ENCODE assay signal across 9 mouse cellular contexts in genomic region chr5:140723822-140724221, GRCm38 (mm10). TPM values are rescaled to one million over a fixed set of nuclear protein-coding genes. Genes with fewer than 3 reads are reported as not detected.
DNase-seq lines count a peak whose midpoint lies in the region; ATAC-seq and TF ChIP-seq lines count a peak whose summit lies in the region.
"Had no signal": no experiment of that assay in that cellular context is flagged by ENCODE, and none has a peak within 500 bp of the region (broad histone marks: within the 10 kb centered on the region; RNA-seq: fewer than 3 reads in every experiment).

Gene Amz1, plus strand, starts transcription at chr5:140724127.

- no peak for TF ChIP-seq CTCF in cerebellum, adult 2 months (IDR thresholded peaks at IDR 0.05; ENCODE audit: borderline replicate concordance, insufficient read depth, low read depth, low read length)

- no peak for TF ChIP-seq POLR2A in cerebellum, adult 2 months (IDR thresholded peaks at IDR 0.05; ENCODE audit: borderline replicate concordance, insufficient read depth, low read length)

- H3K4me2 ChIP-seq in forebrain, embryonic 15.5 days (replicated peaks) = 0 out of 2 replicates have a peak within 1 kb of the TSS, but pooled peaks have one; percentile 16

- H3K4me3 ChIP-seq in forebrain, embryonic 15.5 days = 0 out of 2 replicates have a peak within 1 kb of the TSS, but pooled peaks have one; percentile 0
- H3K4me3 ChIP-seq in cerebellum, adult 2 months (replicated peaks; ENCODE audit: insufficient read depth, low read depth, low read length) = no peak within 1 kb of the TSS
- H3K4me3 ChIP-seq: embryonic facial prominence, embryonic 10.5 days had no signal

- H3K36me3 ChIP-seq in forebrain, embryonic 15.5 days = peaks cover 8% of the 10 kb centered on the region

- no peaks in the 10 kb centered on the region for H3K9me3 ChIP-seq in forebrain, embryonic 15.5 days
- H3K9me3 ChIP-seq: embryonic facial prominence, embryonic 10.5 days had no signal

- H3K9ac ChIP-seq in forebrain, embryonic 15.5 days (replicated peaks) = 0 out of 2 replicates have a peak within 1 kb of the TSS, but pooled peaks have one; percentile 10

- peak within 1 kb of the TSS; percentile 29; the same call in 1 of the 2 replicates for H3K27ac ChIP-seq in forebrain, embryonic 15.5 days (replicated peaks)
- no peak within 1 kb of the TSS for H3K27ac ChIP-seq in cerebellum, adult 2 months (ENCODE audit: insufficient read depth, low read length)
- H3K27ac ChIP-seq: embryonic facial prominence, embryonic 10.5 days had no signal

- WGBS in forebrain, embryonic 15.5 days = 15% methylated on average over 13 of the region's 13 CpGs
- WGBS in cerebellum, adult 2 months = 18% methylated on average over 13 of the region's 13 CpGs

- peak; percentile 83 for ATAC-seq in forebrain, embryonic 15.5 days (replicated peaks)
- no peak for ATAC-seq in neutrophil, adult 5-6 weeks (ENCODE audit: extremely low read depth, insufficient number of reproducible peaks, low FRiP score, poor library complexity, severe bottlenecking)

- H3K4me1 ChIP-seq in forebrain, embryonic 15.5 days = peaks cover 43% of the 10 kb centered on the region
- no peaks in the 10 kb centered on the region; the same call in 1 of the 2 replicates for H3K4me1 ChIP-seq in cerebellum, adult 2 months (ENCODE audit: control insufficient read depth, insufficient read depth, low read length)
- H3K4me1 ChIP-seq: embryonic facial prominence, embryonic 10.5 days had no signal

- H3K27me3 ChIP-seq in forebrain, embryonic 15.5 days = no peaks in the 10 kb centered on the region
- H3K27me3 ChIP-seq in cerebellum, adult 2 months (ENCODE audit: control insufficient read depth, insufficient read depth, low read length) = no peaks in the 10 kb centered on the region

- DNase-seq in layer of hippocampus, adult 11-12 months (ENCODE audit: low spot score) = peak; percentile 62
- no peak for DNase-seq in layer of hippocampus, adult 9-10 months (ENCODE audit: low spot score)
- peak; percentile 47 to 55 for DNase-seq in layer of hippocampus, postnatal 25 days (ENCODE audit: extremely low spot score in 1 of 2, low spot score in 1 of 2)
- no peak for DNase-seq in kidney, postnatal 25 days
- no peak for DNase-seq in cerebellum, adult 2 months
- DNase-seq in T-cell, adult 2 months (ENCODE audit: low spot score) = no peak

RNA-seq across cellular contexts. Expression of gene Amz1, which starts in this region (rescaled TPM):
- polyA plus RNA-seq in forebrain, embryonic 15.5 days (2015; fragmentation: Nextera tagmentation; extraction: Ambion mirVana) = 4.4 and 5.3 TPM in 2 replicates
- 10 to 100 TPM; 16.0 to 16.5 TPM for total RNA-seq in layer of hippocampus, postnatal 25 days (2021)
- 12.6 and 14.4 TPM in 2 replicates for total RNA-seq in neutrophil, adult 5-6 weeks (2017)
- polyA plus RNA-seq in cerebellum, adult 2 months (2012; rRNA removed) = 4.6 TPM in 2 replicates

Comparison
In these comparisons a context has a peak if more than half of its experiments do, and no peak if none do; other contexts are left out.
1. DNase-seq: peak in layer of hippocampus, adult 11-12 months (single experiment) and layer of hippocampus, postnatal 25 days (2 of 2); none in layer of hippocampus, adult 9-10 months (single experiment), kidney, postnatal 25 days (0 of 2), cerebellum, adult 2 months (0 of 2) and T-cell, adult 2 months (single experiment).